Mouse (Mus musculus) forebrain, embryonic 11.5 days (tissue): Measurements from ENCODE around the gene Lemd2. TPM values are rescaled to one million over a fixed set of nuclear protein-coding genes. Genes with fewer than 3 reads are reported as not detected.

ENCODE experiments used
- ATAC-seq: fragments of 200-750 bp; cut with Nextera tagmentation; replicated peaks from 2 replicates; pipeline ENCODE4 v1.8.0; 2017; ENCODE audit warnings: moderate TSS enrichment; ENCODE audit not compliant: low FRiP score
- DNase-seq: peaks from one replicate; pipeline ENCODE4 v3.0.0-alpha.2; 2017; ENCODE audit warnings: low spot score
- H3K27ac ChIP-seq: fragments of 300-500 bp; sonication (generic); 2 replicates; pipeline ENCODE4 v1.5.1; 2014; ENCODE audit warnings: low read depth, low read length
- H3K27me3 ChIP-seq: fragments of 300-500 bp; sonication (generic); 2 replicates; pipeline ENCODE4 v1.6.1; 2014; ENCODE audit warnings: mild to moderate bottlenecking, low read length, mixed read lengths; ENCODE audit not compliant: control insufficient read depth, insufficient read depth
- H3K36me3 ChIP-seq: fragments of 300-500 bp; sonication (generic); 2 replicates; pipeline ENCODE4 v1.6.1; 2014; ENCODE audit warnings: mild to moderate bottlenecking, low read length, moderate library complexity, mixed read lengths; ENCODE audit not compliant: control insufficient read depth, insufficient read depth
- H3K4me1 ChIP-seq: fragments of 300-500 bp; sonication (generic); replicated peaks from 2 replicates; pipeline ENCODE4 v1.6.1; 2014; ENCODE audit warnings: low read length, mixed read lengths; ENCODE audit not compliant: control insufficient read depth, insufficient read depth
- H3K4me2 ChIP-seq: fragments of 300-500 bp; sonication (generic); 2 replicates; pipeline ENCODE4 v1.6.1; 2014; ENCODE audit warnings: low read depth, mild to moderate bottlenecking, low read length, moderate library complexity, mixed read lengths; ENCODE audit not compliant: severe bottlenecking
- H3K4me3 ChIP-seq: fragments of 300-500 bp; sonication (generic); 2 replicates; pipeline ENCODE4 v1.5.1; 2014; ENCODE audit warnings: low read depth, low read length
- H3K9ac ChIP-seq: fragments of 300-500 bp; sonication (generic); 2 replicates; pipeline ENCODE4 v1.6.1; 2014; ENCODE audit warnings: low read length
- H3K9me3 ChIP-seq: fragments of 300-500 bp; sonication (generic); 2 replicates; pipeline ENCODE4 v1.6.1; 2016; ENCODE audit warnings: low read length, mixed read lengths; ENCODE audit not compliant: control insufficient read depth
- WGBS: fragments of 180-500 bp; shearing (Covaris S2); extraction: QIAGEN DNeasy Blood & Tissue Kit; methylation state at CpG from one replicate; pipeline ENCODE4 v1.1.7; 2014; 5-methylcytosine and 5-hydroxymethylcytosine counted together
- polyA plus RNA-seq: library from polyadenylated mRNA; unstranded; fragments of >200 nt; fragmentation: Nextera tagmentation; extraction: Ambion mirVana; gene quantifications from 2 replicates; pipeline ENCODE4 v1.2.1, GENCODE M21; 2014

Lemd2 gene
- polyA plus RNA-seq: 18.1 and 27.8 TPM in 2 replicates

GRCm38 (mm10) chr17:27204075-27204909, at the start of gene Lemd2:
TSS of gene Lemd2 (minus strand) at chr17:27204469.
- H3K9ac ChIP-seq: peak within 1 kb of the TSS; percentile 97
- H3K4me1 ChIP-seq: peaks cover 5% of the 10 kb centered on the region; the same call in 1 of the 2 replicates
- no peaks in the 10 kb centered on the region for H3K9me3 ChIP-seq
- 6% methylated on average over 74 of the region's 97 CpGs for WGBS
- peaks cover 3% of the 10 kb centered on the region; the same call in 1 of the 2 replicates for H3K36me3 ChIP-seq
- DNase-seq (peak; percentile 96), ATAC-seq (peak; percentile 90)
- H3K4me2 ChIP-seq: peak within 1 kb of the TSS; percentile 90
- no peaks in the 10 kb centered on the region for H3K27me3 ChIP-seq
- H3K27ac ChIP-seq: peak within 1 kb of the TSS; percentile 91
- H3K4me3 ChIP-seq: peak within 1 kb of the TSS; percentile 91

GRCm38 (mm10) chr17:27251150-27251549, 46.9 kb upstream of the Lemd2 start:
- Histone ChIP-seq H3K4me3 (no peak overlapping the region), H3K4me2 (no peak overlapping the region), H3K27ac (no peak overlapping the region), H3K9me3 (no peaks in the 10 kb centered on the region), H3K4me1 (no peaks in the 10 kb centered on the region), H3K27me3 (no peaks in the 10 kb centered on the region), H3K9ac (no peak overlapping the region), H3K36me3 (no peaks in the 10 kb centered on the region)
- DNase-seq: no peak
- WGBS: 90% methylated on average over 6 of the region's 6 CpGs
- ATAC-seq: no peak

DNA sequence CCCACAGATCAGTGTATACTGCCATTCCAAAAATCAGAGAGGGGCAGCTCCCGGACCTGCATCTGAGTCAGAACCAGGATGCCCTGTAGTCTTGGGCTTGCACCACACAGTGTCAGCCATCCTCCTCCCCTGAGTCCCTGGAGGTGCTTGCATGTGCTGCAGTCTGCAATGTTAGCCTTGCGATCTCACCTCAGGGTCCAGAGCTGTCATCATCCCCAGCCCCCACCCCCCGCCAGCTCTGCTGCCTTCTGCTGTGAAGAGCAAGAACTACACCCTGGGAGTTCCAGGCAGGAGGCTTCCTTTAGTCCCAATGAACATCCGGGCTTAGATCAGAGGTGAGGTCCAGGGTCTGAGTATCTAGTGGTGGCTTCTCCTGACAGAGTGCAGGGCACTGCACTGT, 46.2 kb upstream of the Lemd2 start:
- no peak for ATAC-seq

DNA sequence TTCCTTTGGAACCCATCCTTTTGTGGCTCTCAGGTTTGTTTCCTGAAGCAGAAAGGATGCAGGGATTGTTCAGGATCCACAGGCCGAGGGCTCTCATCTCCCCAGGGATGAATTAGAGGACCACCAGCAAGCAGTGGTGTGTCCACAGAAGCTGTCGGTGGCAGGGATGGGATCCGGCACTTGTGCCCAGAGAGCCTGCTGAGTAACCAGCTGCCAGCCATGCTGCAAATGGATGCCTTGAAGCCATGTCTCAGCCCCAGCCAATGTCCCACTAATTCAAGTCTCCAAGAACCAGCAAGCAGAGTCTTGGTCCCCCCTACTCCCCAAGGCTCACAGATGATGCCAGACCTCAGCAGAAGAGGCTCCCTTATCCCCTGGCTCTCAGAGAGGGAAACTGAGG, 44.8 kb upstream of the Lemd2 start:
- Histone ChIP-seq H3K9me3 (no peaks in the 10 kb centered on the region), H3K4me2 (no peak overlapping the region), H3K27ac (no peak overlapping the region), H3K36me3 (no peaks in the 10 kb centered on the region), H3K27me3 (no peaks in the 10 kb centered on the region), H3K4me1 (no peaks in the 10 kb centered on the region), H3K4me3 (no peak overlapping the region), H3K9ac (no peak overlapping the region)
- WGBS: 80% methylated on average over 3 of the region's 3 CpGs
- no peak for ATAC-seq
- no peak for DNase-seq

More for the DNA sequence above, 46.2 kb upstream of the Lemd2 start:
- no peak for DNase-seq
- no peaks in the 10 kb centered on the region for H3K4me1 ChIP-seq
- H3K9ac ChIP-seq: no peak overlapping the region
- no peaks in the 10 kb centered on the region for H3K27me3 ChIP-seq
- no peak overlapping the region for H3K27ac ChIP-seq
- H3K4me3 ChIP-seq: no peak overlapping the region
- no peaks in the 10 kb centered on the region for H3K9me3 ChIP-seq
- H3K4me2 ChIP-seq: no peak overlapping the region
- no peaks in the 10 kb centered on the region for H3K36me3 ChIP-seq
- 30% methylated on average over 4 of the region's 4 CpGs for WGBS

- no peaks in the 10 kb centered on the region for H3K9me3 ChIP-seq
- no peak overlapping the region for H3K4me2 ChIP-seq
- H3K27me3 ChIP-seq: no peaks in the 10 kb centered on the region
- no peak for ATAC-seq
- no peaks in the 10 kb centered on the region for H3K36me3 ChIP-seq
- DNase-seq: no peak
- WGBS: 86% methylated on average over 6 of the region's 6 CpGs
- H3K4me1 ChIP-seq: 0 out of 2 replicates have a peak, but pooled peaks cover 3% of the 10 kb centered on the region
- no peak overlapping the region for H3K9ac ChIP-seq
- no peak overlapping the region for H3K27ac ChIP-seq
- no peak overlapping the region for H3K4me3 ChIP-seq
Measured at GRCm38 (mm10) chr17:27247680-27248386, 43.6 kb upstream of the Lemd2 start.

- peaks cover 8% of the 10 kb centered on the region for H3K4me1 ChIP-seq
- no peak overlapping the region for H3K4me3 ChIP-seq
- ATAC-seq: no peak
- no peak for DNase-seq
- H3K27ac ChIP-seq: no peak overlapping the region
- H3K4me2 ChIP-seq: no peak overlapping the region
- H3K9ac ChIP-seq: no peak overlapping the region
- WGBS: 87% methylated on average over 10 of the region's 10 CpGs
- no peaks in the 10 kb centered on the region for H3K36me3 ChIP-seq
- H3K9me3 ChIP-seq: no peaks in the 10 kb centered on the region
- H3K27me3 ChIP-seq: no peaks in the 10 kb centered on the region
Measured at GRCm38 (mm10) chr17:27245851-27246381, 41.6 kb upstream of the Lemd2 start.

- Histone ChIP-seq H3K4me3 (no peak overlapping the region), H3K4me2 (no peak overlapping the region), H3K27me3 (no peaks in the 10 kb centered on the region), H3K36me3 (no peaks in the 10 kb centered on the region), H3K9ac (no peak overlapping the region), H3K4me1 (peaks cover 12% of the 10 kb centered on the region), H3K9me3 (no peaks in the 10 kb centered on the region), H3K27ac (no peak overlapping the region)
- no peak for ATAC-seq
- WGBS: 81% methylated on average over 4 of the region's 4 CpGs
- DNase-seq: no peak
Measured at GRCm38 (mm10) chr17:27244912-27245311, 40.6 kb upstream of the Lemd2 start.

- no peak overlapping the region for H3K4me3 ChIP-seq
Measured at GRCm38 (mm10) chr17:27242194-27243189, 38.2 kb upstream of the Lemd2 start.

More at GRCm38 (mm10) chr17:27242194-27243189, 38.2 kb upstream of the Lemd2 start:
- no peaks in the 10 kb centered on the region for H3K36me3 ChIP-seq
- ATAC-seq (no peak), DNase-seq (no peak)
- no peak overlapping the region for H3K4me2 ChIP-seq
- H3K9ac ChIP-seq: no peak overlapping the region
- WGBS: 73% methylated on average over 18 of the region's 18 CpGs
- peaks cover 12% of the 10 kb centered on the region for H3K4me1 ChIP-seq
- H3K27ac ChIP-seq: no peak overlapping the region
- H3K27me3 ChIP-seq: no peaks in the 10 kb centered on the region
- no peaks in the 10 kb centered on the region for H3K9me3 ChIP-seq
